Mouse (Mus musculus) frontal cortex, adult 2 months (tissue): ENCODE measurements around the gene Gm49325. TPM values are rescaled to one million over a fixed set of nuclear protein-coding genes. Genes with fewer than 3 reads are reported as not detected.

Experiments
- DNase-seq, 2 experiments: peaks; one replicate each; pipeline ENCODE4 v3.0.0; 2022; ENCODE audit warnings: low spot score in 1 of 2; ENCODE audit errors: extremely low spot score in 1 of 2
- polyA plus RNA-seq: library from polyadenylated mRNA; depleted of rRNA; stranded (reverse); fragments of >200 nt; gene quantifications from 2 replicates; pipeline ENCODE4 v1.2.3, GENCODE M21; 2012

Gene Gm49325
- polyA plus RNA-seq, 1 experiment: 15.9 TPM

- DNase-seq: no peak
Measured at GRCm38 (mm10) chr10:77623639-77624400, 17.8 kb downstream of the Gm49325 start.

- DNase-seq: peak; percentile 48 to 70
Measured at GRCm38 (mm10) chr10:77624570-77624995, 18.6 kb downstream of the Gm49325 start.

- DNase-seq: no peak
Measured at GRCm38 (mm10) chr10:77626036-77626435, 20.0 kb downstream of the Gm49325 start.

- no peak for DNase-seq
Measured at GRCm38 (mm10) chr10:77626591-77626990, 20.6 kb downstream of the Gm49325 start.

- peak in 1 of 2 experiments; percentile 89 for DNase-seq
Measured at GRCm38 (mm10) chr10:77627497-77627896, 21.5 kb downstream of the Gm49325 start.

GRCm38 (mm10) chr10:77629163-77629562 lies 23.2 kb downstream of the Gm49325 start:
- DNase-seq: no peak

- no peak for DNase-seq
Measured at GRCm38 (mm10) chr10:77629970-77630369, 24.0 kb downstream of the Gm49325 start.

- DNase-seq: no peak
Measured at GRCm38 (mm10) chr10:77634016-77634415, 28.0 kb downstream of the Gm49325 start.

- no peak for DNase-seq
Measured at GRCm38 (mm10) chr10:77634452-77635231, 28.6 kb downstream of the Gm49325 start.

- peak; percentile 45 to 59 for DNase-seq
Measured at GRCm38 (mm10) chr10:77636234-77636922, 30.4 kb downstream of the Gm49325 start.

- DNase-seq: no peak
Measured at GRCm38 (mm10) chr10:77638956-77639355, 33.0 kb downstream of the Gm49325 start.

GRCm38 (mm10) chr10:77643160-77643559 lies 37.2 kb downstream of the Gm49325 start:
- DNase-seq: no peak

- no peak for DNase-seq
Measured at GRCm38 (mm10) chr10:77645571-77645970, 39.6 kb downstream of the Gm49325 start.

GRCm38 (mm10) chr10:77647461-77647860 lies 41.5 kb downstream of the Gm49325 start:
- DNase-seq: no peak

- DNase-seq: no peak
Measured at GRCm38 (mm10) chr10:77647901-77648300, 41.9 kb downstream of the Gm49325 start.

- DNase-seq: peak in 1 of 2 experiments; percentile 7
Measured at GRCm38 (mm10) chr10:77652046-77652445, 46.0 kb downstream of the Gm49325 start.

- DNase-seq: no peak
Measured at GRCm38 (mm10) chr10:77658286-77658994, 52.4 kb downstream of the Gm49325 start.

- no peak for DNase-seq
Measured at GRCm38 (mm10) chr10:77663949-77664665, 58.1 kb downstream of the Gm49325 start.

- no peak for DNase-seq
Measured at GRCm38 (mm10) chr10:77666342-77666741, 60.3 kb downstream of the Gm49325 start.

- DNase-seq: peak in 1 of 2 experiments; percentile 47
Measured at GRCm38 (mm10) chr10:77667402-77667801, 61.4 kb downstream of the Gm49325 start.
